Mouse (Mus musculus): ENCODE data around the gene Sos1.
A peak's percentile ranks its signal among the peaks of the same experiment; 100 is the strongest.
"Not testable (repeated sequence)": the region's sequence is repeated elsewhere in the genome, so short reads cannot be mapped to it uniquely, and the experiment has no call there.

Sos1 gene

DNA sequence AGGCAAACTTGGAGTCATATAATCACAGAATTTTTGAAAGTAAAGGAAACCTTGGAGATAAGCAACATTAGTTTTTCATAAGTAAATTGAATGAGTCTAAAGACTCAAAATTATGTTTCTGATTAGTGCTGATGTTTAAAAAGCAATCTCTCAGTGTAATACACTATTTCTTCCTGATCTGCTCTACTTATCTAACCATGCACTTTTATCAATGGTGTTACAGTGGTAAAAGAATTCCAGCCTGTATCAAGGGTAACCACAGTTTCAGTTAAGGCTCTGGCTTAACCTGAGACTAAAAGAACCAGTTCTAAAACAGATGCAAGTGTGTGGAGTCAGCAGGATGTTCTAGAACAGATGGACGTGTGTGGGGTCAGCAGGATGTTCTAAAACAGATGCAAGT is 59.3 kb downstream of the Sos1 start:
- DNase-seq (ENCODE audit: low read depth, low spot score): no peak

DNA sequence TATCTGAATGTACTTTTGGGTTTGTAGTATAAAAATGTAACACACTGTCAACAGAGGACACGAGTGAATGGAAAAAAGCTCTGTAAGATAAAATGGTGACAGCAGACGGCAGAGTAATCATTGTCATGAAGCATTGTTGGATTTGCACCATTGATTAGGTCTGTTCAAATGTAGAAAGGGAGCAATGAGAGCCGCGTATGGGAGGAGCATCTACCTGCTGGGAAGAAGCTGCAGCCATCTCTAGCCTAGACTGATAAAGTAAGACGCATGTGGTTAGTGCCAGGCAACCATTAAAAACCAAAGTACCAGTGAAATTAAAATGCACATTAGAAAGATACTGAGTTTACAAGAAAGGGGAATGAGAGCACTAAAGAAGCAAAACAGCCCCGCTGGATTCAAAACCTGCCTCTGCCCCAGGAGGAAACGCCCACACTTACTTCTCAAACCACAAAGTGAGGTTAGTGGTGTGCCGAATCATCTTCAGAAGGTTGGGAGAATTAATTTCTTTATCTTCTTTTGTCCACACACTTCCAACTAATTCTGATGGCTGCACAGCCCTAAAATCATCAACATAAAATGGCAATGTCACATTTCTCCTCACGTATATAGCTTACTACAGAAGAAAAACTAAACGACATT is 61.6 kb downstream of the Sos1 start:
- DNase-seq (ENCODE audit: low read depth, low spot score): no peak

DNA sequence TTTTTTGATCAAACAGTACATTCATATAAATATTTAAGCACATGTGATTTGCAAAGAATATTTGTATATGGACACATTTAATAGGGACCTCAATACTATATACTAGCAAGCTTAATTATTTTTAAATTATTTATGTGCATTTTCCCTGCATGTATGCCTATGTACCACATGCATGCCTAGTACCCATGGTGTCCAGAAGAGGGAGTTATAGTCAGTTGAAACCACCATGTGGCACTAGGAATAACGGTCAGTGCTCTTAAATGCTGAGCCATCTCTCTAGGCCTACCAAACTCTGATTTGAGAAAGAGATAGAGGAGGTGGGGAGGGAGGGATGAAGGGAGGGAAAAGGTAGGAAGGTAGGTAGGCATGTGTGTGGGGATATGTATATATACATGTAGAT is 69.1 kb downstream of the Sos1 start:
- DNase-seq (ENCODE audit: low read depth, low spot score): no peak

DNA sequence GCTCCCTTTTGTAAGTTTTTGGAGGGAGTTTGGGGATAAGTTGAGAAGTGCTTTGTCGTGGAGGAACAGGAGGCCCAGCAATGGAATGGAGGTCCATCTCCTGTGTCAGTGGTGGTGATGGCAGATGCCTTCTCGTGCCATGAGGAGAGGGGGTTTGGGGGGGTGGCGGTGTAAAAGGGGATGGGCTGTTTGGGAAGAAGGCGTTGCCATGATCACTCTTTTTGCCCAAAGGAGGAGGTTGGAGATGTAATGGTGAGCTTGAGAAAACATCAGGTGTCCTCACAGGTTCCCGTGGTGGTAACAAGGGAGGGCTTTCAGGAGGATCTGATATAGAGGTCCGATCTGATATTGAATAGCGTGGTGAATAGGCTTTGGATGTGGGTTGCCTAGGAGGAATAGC is 82.0 kb downstream of the Sos1 start:
- no peak for DNase-seq (ENCODE audit: low read depth, low spot score)

DNA sequence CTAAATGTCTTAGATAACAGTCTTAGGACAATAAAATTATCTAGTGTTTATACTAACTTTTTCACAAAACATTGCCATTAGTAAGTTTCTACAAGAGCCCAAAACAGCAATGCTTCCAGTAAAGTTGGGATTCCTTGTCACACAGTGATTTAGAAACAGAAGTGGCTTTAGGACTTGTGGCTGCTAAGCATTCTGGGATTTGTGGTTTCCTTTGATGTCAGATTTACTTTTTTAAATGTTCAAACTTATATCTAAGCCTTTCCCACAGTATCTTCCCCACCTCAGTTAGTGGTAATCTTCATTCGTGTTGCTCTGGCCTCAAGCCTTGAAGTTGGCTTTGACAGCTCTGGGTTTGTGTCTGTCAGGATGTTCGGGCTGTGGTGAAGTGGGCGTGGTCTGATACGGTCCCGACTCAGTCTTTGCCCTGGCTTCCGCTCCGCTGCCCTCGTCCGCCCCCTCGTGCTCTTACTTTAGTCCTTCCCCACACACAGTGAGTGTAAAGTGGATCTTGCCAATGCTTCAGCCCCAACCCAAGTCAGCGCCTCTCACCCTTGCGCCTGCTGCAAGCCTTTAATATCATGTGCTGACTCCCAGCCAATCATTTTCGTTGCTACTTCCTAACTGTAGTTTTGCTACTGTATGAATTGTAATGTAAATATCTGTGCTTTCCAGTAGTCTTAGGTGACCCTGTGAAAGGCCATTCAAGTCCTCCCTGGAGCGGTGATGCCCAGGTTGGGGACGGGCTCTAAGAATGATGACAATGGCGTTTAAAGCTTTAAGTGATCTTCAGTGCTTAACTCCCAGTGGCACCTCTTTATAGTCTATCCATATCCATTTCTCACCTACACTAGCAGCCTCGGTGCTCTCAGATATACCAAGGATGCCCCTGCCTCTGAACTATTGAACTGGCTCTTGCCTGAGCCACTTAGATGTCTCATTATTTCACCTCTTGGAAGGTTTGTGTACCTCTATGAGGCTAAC is 88.5 kb downstream of the Sos1 start:
- no peak for DNase-seq (ENCODE audit: low read depth, low spot score)

DNA sequence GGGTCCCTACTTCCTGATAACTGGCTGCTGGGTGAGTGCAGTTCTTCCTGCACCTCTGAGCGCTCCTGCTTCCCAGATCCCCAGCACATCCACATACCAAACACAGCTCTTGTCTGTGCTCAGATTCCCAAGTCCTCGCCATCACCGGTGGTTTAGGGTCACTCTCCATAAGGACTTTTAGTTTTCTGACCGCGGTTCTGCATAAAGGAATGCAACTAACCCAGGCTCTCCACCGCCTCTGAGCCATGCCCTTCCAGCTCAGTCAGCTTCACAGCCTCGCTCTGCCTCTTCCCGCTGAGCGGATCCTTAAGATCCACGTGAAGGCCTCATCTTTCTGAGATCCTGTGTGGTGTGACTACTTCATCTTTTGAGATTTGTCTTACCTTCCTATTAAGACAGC is 90.2 kb downstream of the Sos1 start:
- no peak for DNase-seq (ENCODE audit: low read depth, low spot score)

DNA sequence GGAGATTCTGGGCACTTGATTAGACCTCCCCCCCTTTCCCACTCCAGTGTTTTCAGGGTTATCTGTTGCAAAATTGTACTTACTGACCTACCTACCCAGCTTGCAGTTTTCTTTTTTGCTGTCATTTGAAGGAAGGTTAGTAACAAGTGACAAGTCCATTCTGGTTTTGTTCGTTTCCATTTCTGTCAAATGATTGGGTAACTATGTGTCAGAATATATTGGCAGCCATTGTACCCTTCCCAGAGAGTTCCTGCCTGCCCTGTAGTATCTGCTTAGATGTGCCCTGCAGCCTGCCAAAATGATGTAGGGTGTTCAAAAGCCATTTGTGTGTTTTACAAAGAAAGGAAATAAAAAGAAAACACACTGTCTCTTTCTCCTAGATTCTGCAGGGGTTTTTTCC is 94.6 kb downstream of the Sos1 start:
- no peak for DNase-seq (ENCODE audit: low read depth, low spot score)

DNA sequence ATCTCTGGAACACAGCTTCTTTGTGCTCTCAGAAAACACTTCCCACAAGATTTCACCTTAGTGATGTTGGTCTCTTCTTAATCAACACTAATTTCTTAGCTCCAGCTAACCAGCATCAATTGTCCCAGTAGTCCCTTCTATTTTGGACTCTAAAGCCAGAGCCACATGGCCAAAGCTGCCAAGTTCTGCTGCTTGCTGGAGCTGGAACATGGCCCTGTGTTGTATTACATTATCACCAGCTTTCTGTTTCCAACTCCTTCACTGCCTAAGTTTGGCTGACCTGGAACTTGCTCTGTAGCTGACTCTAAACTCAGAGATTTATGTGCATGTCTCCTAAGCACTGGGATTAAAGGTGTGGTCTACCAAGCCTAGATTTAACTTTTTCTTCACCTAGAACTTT is 101.9 kb downstream of the Sos1 start:
- not testable (repeated sequence) for DNase-seq (ENCODE audit: low read depth, low spot score)

DNA sequence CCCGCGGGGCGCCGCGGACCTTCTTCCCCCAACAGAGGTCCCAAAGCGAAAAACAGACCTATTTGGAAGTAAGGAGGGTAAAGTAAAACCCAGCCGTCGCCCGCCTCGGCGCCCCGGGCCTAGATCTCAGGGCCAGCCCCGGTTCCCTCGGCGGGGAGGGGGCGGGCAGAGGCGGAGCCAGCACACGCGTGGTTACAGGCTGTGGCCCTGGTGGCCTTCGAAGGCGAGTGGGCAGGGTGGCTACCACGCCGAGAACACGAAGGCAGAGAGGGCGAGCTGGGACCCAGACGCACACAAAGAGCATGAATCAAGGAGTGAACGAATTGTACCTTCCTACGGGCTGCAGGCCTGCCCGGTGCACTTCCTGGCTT is 106.5 kb downstream of the Sos1 start:
- DNase-seq (ENCODE audit: low read depth, low spot score): no peak

DNA sequence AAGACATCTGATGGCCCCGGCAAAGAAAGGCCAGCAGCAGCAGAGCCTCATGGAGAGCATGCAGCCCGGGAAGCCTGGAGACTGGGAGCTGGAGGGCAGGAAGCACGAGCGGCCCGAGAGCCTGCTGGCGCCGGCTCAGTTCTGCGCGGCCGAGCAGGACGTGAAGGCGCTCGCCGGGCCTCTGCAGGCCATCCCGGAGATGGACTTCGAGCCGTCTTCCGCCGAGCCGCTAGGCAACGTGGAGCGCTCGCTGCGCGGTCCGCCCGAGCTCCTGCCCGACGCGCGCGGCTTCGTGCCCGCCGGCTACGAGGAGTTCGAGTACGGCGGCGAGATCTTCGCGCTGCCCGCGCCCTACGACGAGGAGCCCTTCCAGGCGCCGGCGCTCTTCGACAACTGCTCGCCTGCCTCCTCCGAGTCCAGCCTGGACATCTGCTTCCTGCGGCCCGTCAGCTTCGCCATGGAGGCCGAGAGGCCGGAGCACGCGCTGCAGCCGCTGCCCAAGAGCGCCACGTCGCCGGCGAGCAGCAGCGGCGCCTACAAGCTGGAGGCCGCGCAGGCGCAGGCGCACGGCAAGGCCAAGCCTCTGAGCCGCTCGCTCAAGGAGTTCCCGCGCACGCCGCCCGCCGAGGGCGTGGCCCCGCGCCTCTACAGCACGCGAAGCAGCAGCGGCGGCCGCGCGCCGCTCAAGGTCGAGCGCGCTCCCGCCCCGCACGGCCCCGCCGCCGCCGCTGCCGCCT is 107.1 kb downstream of the Sos1 start, which contains the start of gene Gm10190:
Gene Gm10190 (minus strand): TSS at position 553 of the 737 bp plus-strand sequence.
- DNase-seq (ENCODE audit: low read depth, low spot score): peak; percentile 75

DNA sequence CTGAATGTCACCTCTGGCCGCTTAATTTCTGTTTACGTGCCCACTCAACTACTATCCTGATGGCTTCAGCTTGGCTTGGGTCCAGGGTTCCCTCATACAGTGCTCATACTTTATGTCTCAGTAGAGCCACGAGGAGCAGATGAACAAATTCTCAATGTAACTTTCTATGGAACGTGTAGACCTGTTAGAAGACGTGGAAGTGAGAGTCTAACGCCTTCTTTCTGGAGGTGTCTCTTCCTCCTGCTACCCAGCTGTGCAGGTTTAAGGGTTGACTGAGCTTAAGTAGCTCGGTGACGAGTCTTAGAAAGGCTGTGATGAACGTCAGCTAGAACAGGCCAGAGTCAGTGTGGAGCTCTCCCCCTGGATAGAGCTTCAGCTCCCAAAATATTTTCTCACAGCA is 111.6 kb downstream of the Sos1 start:
- no peak for DNase-seq (ENCODE audit: low read depth, low spot score)

DNA sequence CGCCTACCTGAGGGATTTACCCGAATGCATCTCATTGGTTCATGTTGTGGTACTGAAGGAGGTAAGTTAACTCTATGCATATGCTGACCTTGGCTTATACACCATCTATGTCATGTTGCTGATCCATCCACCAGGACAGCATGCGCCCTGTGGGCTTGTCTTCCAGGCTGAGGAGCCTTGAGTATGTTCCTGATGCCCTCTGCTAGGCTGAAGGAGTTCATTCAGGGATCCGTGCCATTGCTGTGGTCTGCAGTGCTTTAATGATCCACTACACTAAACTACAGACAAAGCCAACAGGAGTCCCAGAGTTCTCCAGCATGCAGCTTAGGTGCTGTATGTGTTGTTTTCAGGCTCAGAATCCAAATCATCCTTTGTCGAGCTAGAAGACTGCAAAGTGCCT is 113.0 kb downstream of the Sos1 start:
- no peak for DNase-seq (ENCODE audit: low read depth, low spot score)

DNA sequence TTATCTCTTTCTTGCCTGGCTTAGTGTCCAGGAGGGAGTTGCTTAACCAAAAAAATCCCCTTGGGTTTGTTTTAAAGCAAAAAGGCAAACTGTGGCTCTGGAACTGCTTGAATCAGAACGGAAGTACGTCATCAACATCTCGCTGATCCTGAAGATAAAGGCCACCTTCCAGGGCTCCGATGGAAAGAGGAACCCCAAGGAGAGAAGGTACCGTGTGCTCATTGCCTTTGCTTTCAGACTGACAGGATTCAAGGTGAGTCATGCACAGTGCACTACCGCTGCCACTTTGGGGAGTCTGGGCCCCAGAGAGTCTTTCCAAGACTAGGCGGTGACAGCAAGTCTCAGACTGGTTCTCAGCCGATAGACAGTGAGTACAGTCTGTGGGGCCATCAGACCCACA is 120.0 kb downstream of the Sos1 start:
- DNase-seq (ENCODE audit: low read depth, low spot score): no peak

DNA sequence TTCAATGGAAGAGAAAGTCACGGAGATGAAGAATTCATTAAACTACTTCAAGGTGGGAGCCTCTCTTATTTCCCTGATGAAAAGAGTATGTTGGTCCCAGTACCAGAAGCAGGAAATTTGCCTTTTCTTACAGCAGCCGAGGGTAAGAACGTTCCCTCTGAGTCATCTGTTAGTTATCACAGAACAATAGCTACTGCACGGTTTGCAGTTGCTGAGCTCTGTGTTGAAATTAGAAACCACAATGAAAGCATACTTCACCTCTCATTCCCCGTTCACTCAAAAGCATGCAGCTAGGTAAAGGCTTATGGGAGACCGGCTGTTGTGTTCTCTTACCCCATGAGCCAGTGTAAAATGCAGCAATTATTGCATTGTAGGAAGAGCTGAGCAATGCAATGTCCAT is 133.0 kb downstream of the Sos1 start:
- DNase-seq (ENCODE audit: low read depth, low spot score): no peak

DNA sequence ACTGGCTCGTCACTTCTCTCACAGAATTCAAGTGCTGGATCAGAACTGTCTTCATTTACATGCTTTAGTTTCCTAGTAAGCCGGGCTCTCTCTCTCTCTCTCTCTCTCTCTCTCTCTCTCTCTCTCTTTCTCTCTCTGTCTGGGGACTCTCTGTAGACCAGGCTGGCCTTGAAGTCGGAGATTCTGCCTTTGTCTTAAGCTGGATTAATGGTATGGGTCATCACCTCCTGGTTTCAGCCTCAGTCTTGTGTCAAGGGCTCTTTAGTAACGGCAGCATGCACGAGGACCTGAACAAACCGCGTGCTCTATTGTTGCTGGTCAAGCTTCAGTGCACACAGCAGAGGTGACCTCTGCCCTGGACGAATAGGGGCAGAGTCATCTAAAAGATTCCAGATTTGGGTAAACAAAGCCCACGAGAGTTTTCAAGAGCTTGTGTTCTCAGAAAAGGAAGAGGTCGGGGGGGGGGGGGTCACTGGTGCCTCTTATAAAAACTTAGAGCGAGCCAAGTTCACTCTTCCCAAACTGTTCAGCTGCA is 133.6 kb downstream of the Sos1 start:
- DNase-seq (ENCODE audit: low read depth, low spot score): no peak

DNA sequence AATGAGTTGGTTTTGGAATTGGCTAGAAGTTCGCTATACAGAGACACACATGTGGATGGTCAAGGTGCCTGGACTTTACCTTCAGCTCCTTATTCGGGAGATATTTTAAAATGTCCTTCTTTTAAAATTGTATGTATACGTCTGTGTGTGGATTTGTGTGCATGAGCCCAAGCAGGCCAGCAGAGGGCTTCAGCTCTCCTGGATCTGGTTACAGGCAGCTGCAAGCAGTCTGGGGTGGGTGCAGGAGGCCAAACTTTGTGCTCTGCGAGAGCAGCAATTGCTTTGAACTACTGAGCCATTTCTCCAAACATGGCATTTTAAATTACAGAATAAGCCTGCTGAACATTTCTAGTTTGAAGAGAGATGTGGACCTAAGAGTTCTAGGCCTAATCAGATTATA is 135.0 kb downstream of the Sos1 start:
- no peak for DNase-seq (ENCODE audit: low read depth, low spot score)
